Mouse (Mus musculus) liver, embryonic 11.5 days (tissue): ENCODE measurements around the gene Anks3. TPM values are rescaled to one million over a fixed set of nuclear protein-coding genes. Genes with fewer than 3 reads are reported as not detected.

ENCODE experiments used
- ATAC-seq: fragments of 200-750 bp; cut with Nextera tagmentation; replicated peaks from 2 replicates; pipeline ENCODE4 v1.8.0; 2017; ENCODE audit warnings: moderate number of reproducible peaks, mild to moderate bottlenecking, moderate TSS enrichment, moderate library complexity; ENCODE audit not compliant: low FRiP score
- DNase-seq: peaks from one replicate; pipeline ENCODE4 v3.0.0-alpha.2; 2017; ENCODE audit warnings: low spot score
- H3K27ac ChIP-seq: fragments of 300-500 bp; sonication (generic); 2 replicates; pipeline ENCODE4 v1.5.1; 2014; ENCODE audit warnings: mild to moderate bottlenecking, low read depth, low read length, control low read depth
- H3K27me3 ChIP-seq: fragments of 300-500 bp; sonication (generic); replicated peaks from 2 replicates; pipeline ENCODE4 v1.6.1; 2014; ENCODE audit warnings: low read length, mixed read lengths; ENCODE audit not compliant: control insufficient read depth, insufficient read depth
- H3K36me3 ChIP-seq: fragments of 300-500 bp; sonication (generic); 2 replicates; pipeline ENCODE4 v1.6.1; 2014; ENCODE audit warnings: mild to moderate bottlenecking, low read length, moderate library complexity, mixed read lengths; ENCODE audit not compliant: control insufficient read depth, insufficient read depth
- H3K4me1 ChIP-seq: fragments of 300-500 bp; sonication (generic); replicated peaks from 2 replicates; pipeline ENCODE4 v1.6.1; 2014; ENCODE audit warnings: low read length, mixed read lengths; ENCODE audit not compliant: control insufficient read depth, insufficient read depth
- H3K4me2 ChIP-seq: fragments of 300-500 bp; sonication (generic); 2 replicates; pipeline ENCODE4 v1.6.1; 2014; ENCODE audit warnings: mild to moderate bottlenecking, control low read depth, moderate library complexity
- H3K4me3 ChIP-seq: fragments of 300-500 bp; sonication (generic); 2 replicates; pipeline ENCODE4 v1.5.1; 2014; ENCODE audit warnings: low read depth, low read length, control low read depth
- H3K9ac ChIP-seq: fragments of 300-500 bp; sonication (generic); 2 replicates; pipeline ENCODE4 v1.6.1; 2014; ENCODE audit warnings: low read depth, low read length, control low read depth
- H3K9me3 ChIP-seq: fragments of 300-500 bp; sonication (generic); 2 replicates; pipeline ENCODE4 v1.6.1; 2016; ENCODE audit warnings: low read length, inconsistent platforms, mixed read lengths; ENCODE audit not compliant: control insufficient read depth
- WGBS: fragments of 180-500 bp; shearing (Covaris S2); extraction: QIAGEN DNeasy Blood & Tissue Kit; methylation state at CpG from one replicate; pipeline ENCODE4 v1.1.7; 2014; 5-methylcytosine and 5-hydroxymethylcytosine counted together
- polyA plus RNA-seq: library from polyadenylated mRNA; unstranded; fragments of >200 nt; fragmentation: Nextera tagmentation; extraction: Ambion mirVana; gene quantifications from 2 replicates; pipeline ENCODE4 v1.2.1, GENCODE M21; 2014

Gene Anks3
- polyA plus RNA-seq, 1 experiment from 2014 or later = 30.0 TPM

- peaks cover 34% of the 10 kb centered on the region for H3K4me1 ChIP-seq
- no peak overlapping the region for H3K4me2 ChIP-seq
- no peaks in the 10 kb centered on the region for H3K27me3 ChIP-seq
- no peak overlapping the region for H3K9ac ChIP-seq
- H3K9me3 ChIP-seq = no peaks in the 10 kb centered on the region
- WGBS = 81% methylated on average over 6 of the region's 6 CpGs
- no peak overlapping the region for H3K27ac ChIP-seq
- H3K36me3 ChIP-seq = no peaks in the 10 kb centered on the region; the same call in 1 of the 2 replicates
- ATAC-seq (no peak), DNase-seq (no peak)
- no peak overlapping the region for H3K4me3 ChIP-seq
These were observed 71.8 kb downstream of the Anks3 start for GRCm38 (mm10) chr16:4892171-4892570.

Other genes with a start within 250 kb of the Anks3 start
- 85.6 and 92.2 TPM in 2 replicates for gene Nmral1, start 244.8 kb downstream of the Anks3 start, polyA plus RNA-seq
- gene Hmox2, start 237.8 kb downstream of the Anks3 start, polyA plus RNA-seq = 66.8 and 75.9 TPM in 2 replicates
- gene Cdip1, start 173.9 kb downstream of the Anks3 start, polyA plus RNA-seq = 49.4 and 49.8 TPM in 2 replicates
- gene 4930562C15Rik, start 128.8 kb downstream of the Anks3 start, polyA plus RNA-seq = 0.19 and 0.33 TPM in 2 replicates
- gene Ubald1, start 83.9 kb downstream of the Anks3 start, polyA plus RNA-seq = 26.4 and 29.9 TPM in 2 replicates
- gene Mgrn1, start 78.0 kb downstream of the Anks3 start, polyA plus RNA-seq = 50.5 and 52.5 TPM in 2 replicates
- 102 and 103 TPM in 2 replicates for gene Nudt16l1, start 25.4 kb downstream of the Anks3 start, polyA plus RNA-seq
- gene Sept12, start 33.6 kb upstream of the Anks3 start, polyA plus RNA-seq = not detected in 2 replicates
- 4.3 and 4.8 TPM in 2 replicates for gene Smim22, start 43.1 kb upstream of the Anks3 start, polyA plus RNA-seq
- gene Rogdi, start 49.3 kb upstream of the Anks3 start, polyA plus RNA-seq = 65.2 and 65.9 TPM in 2 replicates
- 84.8 and 96.2 TPM in 2 replicates for gene Glyr1, start 85.7 kb upstream of the Anks3 start, polyA plus RNA-seq
- gene Ubn1, start 85.9 kb upstream of the Anks3 start, polyA plus RNA-seq = 17.2 and 19.2 TPM in 2 replicates
- gene Ppl, start 168.2 kb upstream of the Anks3 start, polyA plus RNA-seq = 0.83 and 1.1 TPM in 2 replicates
- not detected in 2 replicates for gene Sec14l5, start 182.9 kb upstream of the Anks3 start, polyA plus RNA-seq
- 29.2 and 30.0 TPM in 2 replicates for gene Nagpa, start 239.8 kb upstream of the Anks3 start, polyA plus RNA-seq